Mouse (Mus musculus): ENCODE measurements around the gene Ace. TPM values are rescaled to one million over a fixed set of nuclear protein-coding genes. Genes with fewer than 3 reads are reported as not detected.

The Ace gene
- polyA plus RNA-seq, 1 experiment from 2014 or later, result 0.26 TPM

DNA sequence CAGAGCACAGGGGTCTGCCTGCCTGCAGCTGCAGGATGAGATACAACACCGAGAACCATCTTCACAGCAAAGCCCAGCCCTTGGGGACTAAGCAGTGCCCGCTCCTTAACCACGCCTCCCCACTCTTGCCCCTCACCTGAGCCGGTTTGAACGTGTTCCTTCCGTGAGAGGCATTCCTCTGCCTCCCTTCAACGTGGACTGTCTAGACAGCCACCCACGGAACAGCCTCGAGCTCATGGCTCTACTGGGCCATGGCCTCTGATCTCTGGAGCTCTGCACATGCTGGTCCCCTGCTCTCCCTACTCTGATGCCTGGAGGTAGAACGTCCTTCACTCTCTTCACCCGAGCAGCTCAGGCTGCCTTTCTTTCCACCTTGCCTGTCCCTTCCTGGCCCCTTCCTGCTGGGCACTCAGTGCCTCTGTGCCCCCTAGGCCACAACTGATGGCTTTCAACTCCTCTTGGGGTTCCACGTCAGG lies 14.8 kb upstream of the Ace start, which contains the start of gene Cyb561:
TSS of gene Cyb561 (minus strand) at position 426 of the 476 bp plus-strand sequence.
- H3K9ac ChIP-seq (ENCODE audit: low read depth, low read length), result no peak within 1 kb of the TSS
- WGBS, result 73% methylated on average over 12 of the region's 12 CpGs
- no peak within 1 kb of the TSS for H3K4me2 ChIP-seq
- H3K27ac ChIP-seq (ENCODE audit: low read depth, low read length), result no peak within 1 kb of the TSS
- H3K9me3 ChIP-seq (ENCODE audit: control insufficient read depth, low read length), result no peaks in the 10 kb centered on the region
- no peaks in the 10 kb centered on the region for H3K36me3 ChIP-seq (ENCODE audit: control insufficient read depth, insufficient read depth, low read length)
- DNase-seq (ENCODE audit: low spot score) (no peak), ATAC-seq (replicated peaks; ENCODE audit: low FRiP score) (no peak)
- H3K4me1 ChIP-seq (replicated peaks; ENCODE audit: control insufficient read depth, insufficient read depth, low read length), result no peaks in the 10 kb centered on the region
- H3K4me3 ChIP-seq (ENCODE audit: low read depth, low read length), result no peak within 1 kb of the TSS
- peaks cover 5% of the 10 kb centered on the region; the same call in 1 of the 2 replicates for H3K27me3 ChIP-seq (replicated peaks; ENCODE audit: control insufficient read depth, insufficient read depth, low read length)

DNA sequence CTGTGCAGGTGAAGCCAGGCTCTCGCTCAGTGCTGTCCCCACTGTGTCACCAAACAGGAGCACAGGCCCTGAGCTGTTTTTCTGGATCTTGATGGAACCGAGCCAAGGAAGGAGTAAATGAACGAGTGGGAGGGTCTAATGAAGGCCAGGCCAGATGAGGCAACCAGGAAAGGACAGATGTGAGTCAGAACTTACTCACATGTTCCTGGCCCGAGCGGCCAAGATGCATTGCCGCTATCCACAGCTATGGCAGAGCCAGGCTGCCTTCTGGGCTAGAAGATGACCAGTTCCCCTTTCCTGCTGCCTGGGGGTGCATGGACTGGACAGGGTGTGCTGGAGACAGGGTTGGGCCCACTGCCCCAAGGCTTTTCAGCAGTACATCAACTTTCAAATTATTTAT lies 14.3 kb upstream of the Ace start:
- no peaks in the 10 kb centered on the region for H3K36me3 ChIP-seq (ENCODE audit: control insufficient read depth, insufficient read depth, low read length)
- no peaks in the 10 kb centered on the region for H3K9me3 ChIP-seq (ENCODE audit: control insufficient read depth, low read length)
- H3K9ac ChIP-seq (ENCODE audit: low read depth, low read length), result no peak overlapping the region
- no peak overlapping the region for H3K27ac ChIP-seq (ENCODE audit: low read depth, low read length)
- no peak overlapping the region for H3K4me2 ChIP-seq
- peaks cover 4% of the 10 kb centered on the region; the same call in 1 of the 2 replicates for H3K27me3 ChIP-seq (replicated peaks; ENCODE audit: control insufficient read depth, insufficient read depth, low read length)
- 72% methylated on average over 6 of the region's 6 CpGs for WGBS
- no peak for DNase-seq (ENCODE audit: low spot score)
- no peak overlapping the region for H3K4me3 ChIP-seq (ENCODE audit: low read depth, low read length)
- no peaks in the 10 kb centered on the region for H3K4me1 ChIP-seq (replicated peaks; ENCODE audit: control insufficient read depth, insufficient read depth, low read length)
- no peak for ATAC-seq (replicated peaks; ENCODE audit: low FRiP score)

DNA sequence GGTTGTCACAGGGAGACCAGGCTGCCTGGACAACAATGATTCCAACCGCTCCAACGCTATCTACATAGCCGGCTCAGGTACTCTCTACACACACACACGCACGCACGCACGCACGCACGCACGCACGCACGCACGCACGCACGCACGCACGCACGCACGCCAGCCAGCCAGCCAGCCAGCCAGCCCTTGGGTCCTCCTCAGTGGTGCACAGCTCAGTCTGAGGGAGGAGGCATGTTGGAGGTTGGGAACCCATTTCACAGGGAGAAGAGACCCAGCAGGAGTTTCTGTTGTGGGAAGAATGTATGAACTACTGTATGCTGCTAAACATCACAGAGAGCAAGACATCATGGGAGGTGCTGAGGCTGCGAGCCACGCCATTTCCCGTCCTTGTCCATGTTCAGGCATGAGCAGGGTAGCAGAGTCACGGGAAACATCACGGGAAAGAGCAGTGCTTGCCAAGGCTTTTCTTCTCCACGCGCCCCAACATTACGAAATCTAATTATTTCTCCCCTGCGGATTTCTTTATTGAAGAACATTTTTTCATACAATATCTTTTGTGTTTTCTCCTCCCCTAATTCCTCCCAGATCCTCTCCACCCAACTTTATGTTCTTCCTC lies 11.8 kb upstream of the Ace start:
- H3K27ac ChIP-seq (ENCODE audit: low read depth, low read length), result no peak overlapping the region
- ATAC-seq (replicated peaks; ENCODE audit: low FRiP score) (no peak), DNase-seq (ENCODE audit: low spot score) (no peak)
- H3K9ac ChIP-seq (ENCODE audit: low read depth, low read length), result no peak overlapping the region
- no peaks in the 10 kb centered on the region for H3K36me3 ChIP-seq (ENCODE audit: control insufficient read depth, insufficient read depth, low read length)
- H3K4me3 ChIP-seq (ENCODE audit: low read depth, low read length), result no peak overlapping the region
- peaks cover 2% of the 10 kb centered on the region; the same call in 1 of the 2 replicates for H3K27me3 ChIP-seq (replicated peaks; ENCODE audit: control insufficient read depth, insufficient read depth, low read length)
- H3K9me3 ChIP-seq (ENCODE audit: control insufficient read depth, low read length), result no peaks in the 10 kb centered on the region
- H3K4me2 ChIP-seq, result no peak overlapping the region
- H3K4me1 ChIP-seq (replicated peaks; ENCODE audit: control insufficient read depth, insufficient read depth, low read length), result no peaks in the 10 kb centered on the region
- WGBS, result 90% methylated on average over 28 of the region's 28 CpGs

DNA sequence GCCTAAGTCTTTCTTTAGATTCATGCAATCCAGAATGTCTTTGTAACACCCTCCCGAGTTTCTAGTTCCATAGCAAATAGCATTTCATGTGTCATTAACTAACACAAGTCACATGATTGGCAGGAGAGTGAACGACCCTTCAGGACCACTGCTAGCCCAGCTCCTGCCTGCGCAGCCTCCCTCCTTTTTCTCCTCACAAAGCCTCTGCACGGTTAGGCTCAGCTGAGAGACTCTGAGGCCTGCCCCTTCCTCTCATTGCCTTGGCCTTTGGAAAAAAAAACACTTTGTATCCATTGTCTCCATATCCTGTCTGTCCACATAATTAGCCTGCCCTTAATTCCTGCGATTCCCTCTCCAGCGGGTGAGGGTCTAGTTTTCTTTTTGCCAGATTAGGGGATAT lies 10.2 kb upstream of the Ace start:
- H3K27ac ChIP-seq (ENCODE audit: low read depth, low read length), result no peak overlapping the region
- H3K4me3 ChIP-seq (ENCODE audit: low read depth, low read length), result no peak overlapping the region
- 0 out of 2 replicates have a peak, but pooled peaks cover 2% of the 10 kb centered on the region for H3K27me3 ChIP-seq (replicated peaks; ENCODE audit: control insufficient read depth, insufficient read depth, low read length)
- H3K4me2 ChIP-seq, result no peak overlapping the region
- ATAC-seq (replicated peaks; ENCODE audit: low FRiP score) (no peak), DNase-seq (ENCODE audit: low spot score) (no peak)
- no peaks in the 10 kb centered on the region for H3K9me3 ChIP-seq (ENCODE audit: control insufficient read depth, low read length)
- 58% methylated on average over 6 of the region's 6 CpGs for WGBS
- H3K9ac ChIP-seq (ENCODE audit: low read depth, low read length), result no peak overlapping the region
- H3K36me3 ChIP-seq (ENCODE audit: control insufficient read depth, insufficient read depth, low read length), result no peaks in the 10 kb centered on the region
- no peaks in the 10 kb centered on the region for H3K4me1 ChIP-seq (replicated peaks; ENCODE audit: control insufficient read depth, insufficient read depth, low read length)

DNA sequence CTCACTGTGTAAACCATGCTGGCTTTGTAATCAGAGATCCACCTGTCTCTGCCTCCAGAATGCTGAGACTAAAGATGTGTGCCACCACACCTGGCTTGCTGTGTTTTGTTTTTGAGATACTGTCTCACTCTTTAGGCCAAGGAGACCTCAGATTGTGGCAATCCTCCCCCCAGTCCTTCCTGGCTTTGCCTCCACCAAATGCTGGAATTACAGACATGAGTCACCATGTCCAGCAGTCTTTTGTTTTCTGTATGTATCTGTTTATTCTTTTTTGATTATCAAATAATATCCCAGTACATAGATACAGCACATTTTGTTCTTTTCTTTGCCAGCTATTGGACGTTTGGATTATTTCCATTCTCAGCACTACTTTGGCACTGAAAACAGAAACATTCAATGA lies 9.2 kb upstream of the Ace start:
- Histone ChIP-seq H3K9me3 (ENCODE audit: control insufficient read depth, low read length) (no peaks in the 10 kb centered on the region), H3K36me3 (ENCODE audit: control insufficient read depth, insufficient read depth, low read length) (no peaks in the 10 kb centered on the region), H3K4me3 (ENCODE audit: low read depth, low read length) (no peak overlapping the region), H3K27ac (ENCODE audit: low read depth, low read length) (no peak overlapping the region), H3K27me3 (replicated peaks; ENCODE audit: control insufficient read depth, insufficient read depth, low read length) (no peaks in the 10 kb centered on the region), H3K4me1 (replicated peaks; ENCODE audit: control insufficient read depth, insufficient read depth, low read length) (no peaks in the 10 kb centered on the region), H3K9ac (ENCODE audit: low read depth, low read length) (no peak overlapping the region), H3K4me2 (no peak overlapping the region)
- DNase-seq (ENCODE audit: low spot score) (no peak), ATAC-seq (replicated peaks; ENCODE audit: low FRiP score) (no peak)
- WGBS, result 30% methylated on average over 1 of the region's 1 CpGs

DNA sequence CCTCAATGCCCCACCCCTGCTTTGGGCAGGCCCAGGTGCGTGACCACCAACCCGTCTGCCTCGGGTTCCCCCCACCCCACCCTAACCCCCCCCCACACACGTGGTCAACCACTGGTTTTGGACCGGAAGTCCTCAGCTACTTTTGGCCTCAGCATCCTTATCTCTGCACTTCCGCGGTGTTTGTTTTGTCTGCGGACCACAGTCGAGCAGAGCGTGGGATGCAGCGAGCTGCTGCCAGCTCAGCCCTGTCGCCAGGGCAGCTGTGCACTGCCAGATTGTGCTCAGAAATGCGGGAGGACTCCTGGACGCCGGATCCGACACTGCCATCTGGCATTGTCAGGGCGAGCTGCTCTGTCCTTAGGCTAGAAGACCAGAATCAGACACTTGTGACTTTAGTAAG lies 8.4 kb upstream of the Ace start:
- H3K27ac ChIP-seq (ENCODE audit: low read depth, low read length), result no peak overlapping the region
- peak overlapping the region; percentile 33 for H3K4me2 ChIP-seq
- no peak overlapping the region for H3K4me3 ChIP-seq (ENCODE audit: low read depth, low read length)
- H3K9me3 ChIP-seq (ENCODE audit: control insufficient read depth, low read length), result no peaks in the 10 kb centered on the region
- H3K36me3 ChIP-seq (ENCODE audit: control insufficient read depth, insufficient read depth, low read length), result no peaks in the 10 kb centered on the region
- WGBS, result 13% methylated on average over 17 of the region's 17 CpGs
- no peaks in the 10 kb centered on the region for H3K4me1 ChIP-seq (replicated peaks; ENCODE audit: control insufficient read depth, insufficient read depth, low read length)
- ATAC-seq (replicated peaks; ENCODE audit: low FRiP score), result no peak
- H3K9ac ChIP-seq (ENCODE audit: low read depth, low read length), result no peak overlapping the region
- DNase-seq (ENCODE audit: low spot score), result no peak
- no peaks in the 10 kb centered on the region for H3K27me3 ChIP-seq (replicated peaks; ENCODE audit: control insufficient read depth, insufficient read depth, low read length)

DNA sequence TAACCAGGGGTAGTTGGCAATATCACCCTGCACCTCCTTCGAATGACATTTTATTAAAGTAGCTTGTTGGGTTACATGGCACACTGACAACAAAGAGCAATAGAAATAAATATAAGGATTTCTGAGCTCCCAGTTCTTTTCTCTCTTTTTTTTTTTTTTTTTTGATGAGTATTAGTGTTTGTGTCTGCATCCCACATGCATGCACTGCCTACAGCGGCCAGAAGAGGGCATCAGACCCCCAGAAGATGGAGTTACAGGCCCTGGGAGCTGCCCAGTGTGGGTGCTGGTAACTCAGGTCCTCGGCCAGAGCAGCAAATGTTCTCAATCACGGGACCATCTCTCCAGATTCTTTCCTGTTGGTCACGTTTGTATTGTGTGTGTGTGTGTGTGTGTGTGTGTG lies 3.1 kb upstream of the Ace start:
- Histone ChIP-seq H3K9ac (ENCODE audit: low read depth, low read length) (no peak overlapping the region), H3K4me1 (replicated peaks; ENCODE audit: control insufficient read depth, insufficient read depth, low read length) (peaks cover 5% of the 10 kb centered on the region; the same call in 1 of the 2 replicates), H3K9me3 (ENCODE audit: control insufficient read depth, low read length) (no peaks in the 10 kb centered on the region), H3K4me3 (ENCODE audit: low read depth, low read length) (no peak overlapping the region), H3K27ac (ENCODE audit: low read depth, low read length) (no peak overlapping the region), H3K36me3 (ENCODE audit: control insufficient read depth, insufficient read depth, low read length) (no peaks in the 10 kb centered on the region), H3K4me2 (no peak overlapping the region), H3K27me3 (replicated peaks; ENCODE audit: control insufficient read depth, insufficient read depth, low read length) (peaks cover 38% of the 10 kb centered on the region)
- WGBS, result 65% methylated on average over 5 of the region's 5 CpGs
- DNase-seq (ENCODE audit: low spot score) (no peak), ATAC-seq (replicated peaks; ENCODE audit: low FRiP score) (no peak)

DNA sequence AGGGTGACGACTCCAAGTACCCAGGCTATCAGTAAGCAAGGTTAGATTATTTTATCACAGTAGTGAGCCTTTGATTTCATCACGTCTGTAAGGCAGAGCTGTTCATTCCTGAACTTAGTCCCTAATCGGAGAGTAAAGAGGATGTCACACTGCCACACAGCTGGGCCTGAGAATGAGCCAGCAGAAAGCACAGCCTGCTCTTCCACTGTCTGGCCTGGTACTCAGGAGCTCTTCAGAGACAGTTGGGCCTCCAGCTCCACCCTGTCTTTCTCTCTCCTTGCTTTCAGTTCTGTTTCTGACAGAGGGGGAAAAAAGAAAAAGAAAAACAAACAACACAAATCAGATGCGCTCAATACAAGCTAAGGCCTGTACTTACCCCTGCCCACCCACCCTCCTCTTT lies 1.5 kb upstream of the Ace start:
- Histone ChIP-seq H3K9me3 (ENCODE audit: control insufficient read depth, low read length) (no peaks in the 10 kb centered on the region), H3K27me3 (replicated peaks; ENCODE audit: control insufficient read depth, insufficient read depth, low read length) (peaks cover 53% of the 10 kb centered on the region), H3K4me3 (ENCODE audit: low read depth, low read length) (no peak overlapping the region), H3K4me2 (no peak overlapping the region), H3K9ac (ENCODE audit: low read depth, low read length) (no peak overlapping the region), H3K36me3 (ENCODE audit: control insufficient read depth, insufficient read depth, low read length) (no peaks in the 10 kb centered on the region), H3K27ac (ENCODE audit: low read depth, low read length) (no peak overlapping the region), H3K4me1 (replicated peaks; ENCODE audit: control insufficient read depth, insufficient read depth, low read length) (peaks cover 5% of the 10 kb centered on the region; the same call in 1 of the 2 replicates)
- no peak for DNase-seq (ENCODE audit: low spot score)
- ATAC-seq (replicated peaks; ENCODE audit: low FRiP score), result no peak
- 62% methylated on average over 4 of the region's 4 CpGs for WGBS

DNA sequence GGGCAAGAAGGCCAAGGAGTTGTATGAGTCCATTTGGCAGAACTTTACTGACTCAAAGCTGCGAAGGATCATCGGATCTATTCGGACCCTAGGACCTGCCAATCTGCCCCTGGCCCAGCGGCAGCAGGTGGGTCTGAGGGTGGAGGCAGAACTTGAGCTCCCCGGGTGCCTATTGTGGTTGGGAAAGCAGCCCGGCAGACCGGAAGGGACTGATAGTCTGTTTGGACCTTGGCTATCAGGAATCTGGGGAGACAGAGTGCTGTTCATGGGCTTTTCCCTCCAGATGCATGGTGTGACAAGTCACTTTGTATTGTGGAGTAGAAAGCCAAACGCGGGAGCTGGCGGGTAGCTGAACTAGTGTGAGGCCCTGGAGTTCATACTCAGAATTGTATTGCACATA lies 1.2 kb downstream of the Ace start:
- H3K9ac ChIP-seq (ENCODE audit: low read depth, low read length), result no peak overlapping the region
- H3K36me3 ChIP-seq (ENCODE audit: control insufficient read depth, insufficient read depth, low read length), result no peaks in the 10 kb centered on the region
- H3K27me3 ChIP-seq (replicated peaks; ENCODE audit: control insufficient read depth, insufficient read depth, low read length), result peaks cover 59% of the 10 kb centered on the region
- no peak overlapping the region for H3K4me2 ChIP-seq
- H3K4me3 ChIP-seq (ENCODE audit: low read depth, low read length), result no peak overlapping the region
- H3K4me1 ChIP-seq (replicated peaks; ENCODE audit: control insufficient read depth, insufficient read depth, low read length), result peaks cover 5% of the 10 kb centered on the region; the same call in 1 of the 2 replicates
- no peak overlapping the region for H3K27ac ChIP-seq (ENCODE audit: low read depth, low read length)
- ATAC-seq (replicated peaks; ENCODE audit: low FRiP score) (no peak), DNase-seq (ENCODE audit: low spot score) (no peak)
- 45% methylated on average over 10 of the region's 10 CpGs for WGBS
- H3K9me3 ChIP-seq (ENCODE audit: control insufficient read depth, low read length), result no peaks in the 10 kb centered on the region

All from liver, embryonic 11.5 days (tissue).